Mouse (Mus musculus): Measurements from ENCODE around the gene Prepl.

Gene Prepl

GRCm38 (mm10) chr17:85090120-85091099 lies at the start of gene Prepl, which contains the start of gene Camkmt:
Gene Prepl, minus strand, starts transcription at chr17:85090241.
Gene Camkmt, plus strand, starts transcription at chr17:85090552.
- peak; percentile 88 to 94 for DNase-seq

DNA sequence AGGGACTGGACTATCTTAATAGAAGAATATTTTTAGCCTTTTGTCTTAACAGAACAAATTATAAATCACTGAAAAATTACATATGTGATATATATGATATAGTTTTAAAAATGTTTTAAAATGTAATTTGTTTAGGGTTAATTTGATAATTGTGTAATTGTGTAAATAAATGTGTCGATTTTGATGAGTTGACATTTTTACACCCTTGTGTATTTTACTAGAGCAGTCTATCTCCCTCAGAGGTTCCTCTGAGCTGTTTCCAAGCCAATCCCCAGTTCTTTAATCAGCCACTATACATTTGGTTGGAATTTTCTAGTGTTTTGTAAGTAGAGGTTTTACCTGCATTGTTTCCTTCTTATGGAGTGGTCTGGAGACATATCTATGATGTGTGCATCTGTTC lies 48.4 kb upstream of the Prepl start:
- no peak for DNase-seq

GRCm38 (mm10) chr17:85116643-85117042 lies 26.6 kb upstream of the Prepl start:
- no peak for DNase-seq

GRCm38 (mm10) chr17:85113441-85113840 lies 23.4 kb upstream of the Prepl start:
- DNase-seq: no peak

DNA sequence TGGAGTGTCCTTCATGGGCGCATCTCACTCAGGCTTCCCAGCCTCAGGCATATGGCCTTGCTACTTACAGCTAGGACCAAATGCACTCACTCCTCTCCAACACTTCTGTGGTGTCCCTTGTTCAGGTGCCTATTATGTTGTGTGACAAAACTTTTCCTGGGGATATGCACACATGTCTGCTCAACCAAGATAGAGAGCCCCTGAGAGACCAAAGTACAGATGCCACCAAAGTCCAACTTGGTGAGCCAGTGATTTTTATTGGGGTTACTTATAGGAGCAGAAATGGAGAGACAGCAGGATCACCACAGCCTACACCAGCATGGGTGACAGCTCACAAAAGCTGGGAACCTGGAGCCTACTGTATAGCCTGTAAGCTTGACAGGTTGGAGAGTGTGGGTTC lies 20.6 kb upstream of the Prepl start:
- DNase-seq: no peak

GRCm38 (mm10) chr17:85103310-85103709 lies 13.3 kb upstream of the Prepl start:
- DNase-seq: no peak

DNA sequence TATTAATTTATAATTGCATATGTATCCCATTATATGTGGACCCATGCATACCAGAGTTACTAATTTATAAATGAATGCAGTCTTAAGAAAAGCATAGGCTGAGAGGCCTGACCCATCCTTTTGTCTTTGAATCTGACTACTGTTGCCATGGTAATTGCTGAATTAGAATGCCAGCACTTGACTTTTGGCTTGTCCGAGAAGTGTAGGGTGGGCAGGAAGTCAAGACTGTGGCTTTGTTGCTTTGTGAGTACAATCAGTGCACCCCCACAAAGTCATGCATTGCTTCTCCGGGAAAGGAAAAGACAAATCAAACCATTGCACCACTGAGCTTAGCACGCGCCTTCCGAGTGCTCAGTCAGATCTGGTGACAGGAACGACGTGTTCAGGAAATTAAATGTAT lies 11.7 kb upstream of the Prepl start:
- DNase-seq: no peak

DNA sequence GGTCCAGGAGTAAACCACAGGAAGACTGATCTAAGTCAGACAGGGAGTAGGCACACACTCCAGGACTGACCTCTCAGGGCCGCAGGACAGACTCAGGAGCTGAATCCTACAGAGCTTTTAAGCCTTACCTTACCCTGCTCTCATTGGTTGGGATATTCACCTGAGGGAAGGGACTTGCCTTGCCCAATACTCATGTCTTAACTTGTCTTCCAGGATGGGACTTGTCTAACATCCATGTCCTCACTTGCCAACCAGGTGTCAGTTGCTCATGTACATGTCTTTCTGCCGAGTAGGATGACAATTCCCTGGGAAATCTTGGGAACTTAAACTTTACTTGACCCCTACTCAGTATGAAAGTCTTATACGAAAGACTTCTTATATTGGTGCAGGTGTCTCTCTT lies 10.2 kb upstream of the Prepl start:
- DNase-seq: no peak

GRCm38 (mm10) chr17:85098677-85099323 lies 8.8 kb upstream of the Prepl start:
- DNase-seq: no peak

- no peak for DNase-seq
Observed at GRCm38 (mm10) chr17:85096396-85096795, 6.4 kb upstream of the Prepl start.

GRCm38 (mm10) chr17:85091762-85092161 lies 1.7 kb upstream of the Prepl start:
- no peak for DNase-seq

GRCm38 (mm10) chr17:85089621-85090020 lies 420 bp downstream of the Prepl start:
- no peak for DNase-seq

GRCm38 (mm10) chr17:85089011-85089410 lies 1.0 kb downstream of the Prepl start:
- DNase-seq: no peak

- DNase-seq: no peak
Observed at GRCm38 (mm10) chr17:85088401-85088800, 1.6 kb downstream of the Prepl start.

- DNase-seq: no peak
Observed at GRCm38 (mm10) chr17:85087591-85087990, 2.5 kb downstream of the Prepl start.

GRCm38 (mm10) chr17:85086501-85086900 lies 3.5 kb downstream of the Prepl start:
- DNase-seq: no peak

DNA sequence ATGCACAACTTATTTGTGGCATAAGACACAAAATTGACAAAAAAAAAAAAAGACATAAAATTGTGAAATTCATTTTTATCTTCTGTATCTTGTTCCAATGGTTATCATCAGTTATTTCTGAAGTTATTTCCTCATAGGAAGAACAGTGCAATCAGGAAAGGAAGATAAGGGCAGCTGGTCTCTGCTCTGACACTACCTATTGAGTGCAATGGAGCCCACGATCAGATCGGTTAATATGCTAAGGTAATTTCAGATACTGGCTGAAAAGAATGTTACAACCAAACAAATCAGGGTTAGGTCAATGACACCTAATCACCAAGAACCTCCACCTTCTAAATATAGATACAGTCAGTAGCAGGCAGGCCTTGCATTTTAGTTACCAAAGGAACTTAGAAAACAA lies 4.7 kb downstream of the Prepl start:
- no peak for DNase-seq

DNA sequence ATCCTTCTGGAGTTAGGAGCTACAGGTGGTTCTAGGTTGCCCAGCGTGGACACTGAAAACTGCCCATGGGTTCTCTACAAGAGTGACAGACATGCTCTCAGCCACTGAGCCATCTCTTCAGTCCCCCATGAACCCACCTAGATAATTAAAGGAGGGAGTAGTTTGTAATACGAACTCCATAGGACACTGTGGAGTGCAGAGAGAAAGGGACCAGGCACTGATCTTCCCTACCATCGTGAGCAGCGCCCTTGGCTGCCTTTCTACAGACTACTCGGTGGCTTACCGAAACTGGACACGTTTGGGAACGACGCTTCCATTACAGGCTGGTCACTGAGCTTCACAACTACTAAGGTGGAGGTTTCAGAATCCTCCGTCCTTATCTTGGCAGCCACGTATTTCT lies 9.3 kb downstream of the Prepl start:
- DNase-seq: no peak

DNA sequence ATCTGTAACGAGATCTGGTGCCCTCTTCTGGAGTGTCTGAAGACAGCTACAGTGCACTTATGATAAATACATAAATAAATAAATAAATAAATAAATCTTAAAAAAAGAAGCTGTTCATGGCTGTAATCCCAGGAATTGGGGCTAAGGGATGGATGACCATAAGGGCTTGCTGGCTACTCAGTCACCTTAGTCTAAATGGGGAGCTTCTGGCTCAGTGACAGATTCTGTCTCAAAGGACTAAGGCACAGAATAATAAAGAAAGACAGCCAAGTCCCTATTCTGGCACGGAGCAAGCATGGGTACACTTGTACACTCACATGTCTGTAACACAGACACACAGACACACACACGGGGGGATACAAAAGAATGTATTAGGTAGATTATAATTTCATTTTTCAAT lies 10.8 kb downstream of the Prepl start:
- DNase-seq: no peak

GRCm38 (mm10) chr17:85074083-85074482 lies 16.0 kb downstream of the Prepl start:
- no peak for DNase-seq

- DNase-seq: no peak
Observed at GRCm38 (mm10) chr17:85073214-85073613, 16.8 kb downstream of the Prepl start.

GRCm38 (mm10) chr17:85072383-85072782 lies 17.7 kb downstream of the Prepl start:
- no peak for DNase-seq

GRCm38 (mm10) chr17:85071088-85071775 lies 18.8 kb downstream of the Prepl start:
- DNase-seq: no peak
